Mouse (Mus musculus) midbrain, embryonic 16.5 days (tissue): Measurements from ENCODE around the gene Aloxe3. TPM values are rescaled to one million over a fixed set of nuclear protein-coding genes. Genes with fewer than 3 reads are reported as not detected.

Experiments used
- ATAC-seq: fragments of 200-750 bp; cut with Nextera tagmentation; 2 replicates; pipeline ENCODE4 v1.8.0; 2017; ENCODE audit warnings: moderate TSS enrichment
- H3K27ac ChIP-seq: fragments of 300-500 bp; sonication (generic); 2 replicates; pipeline ENCODE4 v1.5.1; 2014; ENCODE audit warnings: mild to moderate bottlenecking, low read length, mixed read lengths
- H3K27me3 ChIP-seq: fragments of 300-500 bp; sonication (generic); 2 replicates; pipeline ENCODE4 v1.6.1; 2014; ENCODE audit warnings: low read depth, low read length, mixed read lengths; ENCODE audit not compliant: control insufficient read depth, insufficient read depth
- H3K36me3 ChIP-seq: fragments of 300-500 bp; sonication (generic); 2 replicates; pipeline ENCODE4 v1.6.1; 2014; ENCODE audit warnings: mild to moderate bottlenecking, low read length, moderate library complexity, mixed read lengths; ENCODE audit not compliant: control insufficient read depth, insufficient read depth
- H3K4me1 ChIP-seq: fragments of 300-500 bp; sonication (generic); 2 replicates; pipeline ENCODE4 v1.6.1; 2014; ENCODE audit warnings: mild to moderate bottlenecking, low read length, mixed read lengths; ENCODE audit not compliant: control insufficient read depth, insufficient read depth
- H3K4me2 ChIP-seq: fragments of 300-500 bp; sonication (generic); 2 replicates; pipeline ENCODE4 v1.6.1; 2014; ENCODE audit warnings: mild to moderate bottlenecking, low read length, mixed read lengths
- H3K4me3 ChIP-seq: fragments of 300-500 bp; sonication (generic); 2 replicates; pipeline ENCODE4 v1.5.1; 2014; ENCODE audit warnings: low read depth, mild to moderate bottlenecking, low read length, moderate library complexity, mixed read lengths
- H3K9ac ChIP-seq: fragments of 300-500 bp; sonication (generic); 2 replicates; pipeline ENCODE4 v1.6.1; 2014; ENCODE audit warnings: low read depth, low read length, mixed read lengths
- H3K9me3 ChIP-seq: fragments of 300-500 bp; sonication (generic); replicated peaks from 2 replicates; pipeline ENCODE4 v1.6.1; 2014; ENCODE audit warnings: mild to moderate bottlenecking, low read length, mixed read lengths; ENCODE audit not compliant: control insufficient read depth, poor library complexity, severe bottlenecking
- WGBS: fragments of 180-500 bp; shearing (Covaris S2); extraction: QIAGEN DNeasy Blood & Tissue Kit; methylation state at CpG from one replicate; pipeline ENCODE4 v1.1.7; 2014; 5-methylcytosine and 5-hydroxymethylcytosine counted together
- polyA plus RNA-seq: library from polyadenylated mRNA; unstranded; fragments of >200 nt; fragmentation: Nextera tagmentation; extraction: Ambion mirVana; gene quantifications from 2 replicates; pipeline ENCODE4 v1.2.1, GENCODE M21; 2015

The Aloxe3 gene
- polyA plus RNA-seq, 1 experiment from 2014 or later, result 11.5 TPM

DNA sequence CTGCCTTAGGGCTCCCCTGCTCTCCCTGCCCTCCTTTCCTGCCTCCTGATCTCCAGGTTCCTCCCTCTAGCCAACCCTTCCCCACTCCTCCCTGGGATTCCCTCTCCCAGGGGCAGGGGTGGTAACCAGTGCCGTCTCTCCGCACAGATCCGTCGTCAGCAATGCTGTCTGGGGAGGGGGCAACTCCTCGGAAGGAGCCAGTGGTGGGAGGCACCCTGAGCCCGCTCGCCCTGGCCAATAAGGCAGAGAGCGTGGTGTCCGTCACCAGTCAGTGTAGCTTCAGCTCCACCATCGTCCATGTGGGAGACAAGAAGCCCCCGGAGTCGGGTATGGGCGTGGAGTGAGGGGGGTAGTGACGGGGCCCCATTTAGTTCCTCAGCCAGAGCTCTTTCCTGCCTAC, 21.2 kb upstream of the Aloxe3 start:
- no peaks in the 10 kb centered on the region for H3K9me3 ChIP-seq
- H3K4me3 ChIP-seq, result no peak overlapping the region
- H3K4me2 ChIP-seq, result no peak overlapping the region
- H3K27me3 ChIP-seq, result no peaks in the 10 kb centered on the region
- H3K9ac ChIP-seq, result no peak overlapping the region
- peaks cover 11% of the 10 kb centered on the region for H3K4me1 ChIP-seq
- ATAC-seq, result no peak
- no peak overlapping the region for H3K27ac ChIP-seq
- WGBS, result 91% methylated on average over 14 of the region's 14 CpGs
- H3K36me3 ChIP-seq, result peaks cover 47% of the 10 kb centered on the region

GRCm38 (mm10) chr11:69105227-69105626, 20.5 kb upstream of the Aloxe3 start:
- peaks cover 47% of the 10 kb centered on the region for H3K36me3 ChIP-seq
- H3K9me3 ChIP-seq, result no peaks in the 10 kb centered on the region
- peaks cover 7% of the 10 kb centered on the region for H3K4me1 ChIP-seq
- H3K27me3 ChIP-seq, result no peaks in the 10 kb centered on the region
- H3K27ac ChIP-seq, result no peak overlapping the region
- 84% methylated on average over 6 of the region's 6 CpGs for WGBS
- no peak overlapping the region for H3K4me2 ChIP-seq
- no peak overlapping the region for H3K4me3 ChIP-seq
- ATAC-seq, result no peak
- no peak overlapping the region for H3K9ac ChIP-seq

- Histone ChIP-seq H3K4me2 (no peak overlapping the region), H3K9me3 (no peaks in the 10 kb centered on the region), H3K27ac (no peak overlapping the region), H3K4me1 (peaks cover 1% of the 10 kb centered on the region; the same call in 1 of the 2 replicates), H3K9ac (0 out of 2 replicates have a peak overlapping the region, but pooled peaks have one; percentile 26), H3K4me3 (no peak overlapping the region), H3K27me3 (no peaks in the 10 kb centered on the region), H3K36me3 (peaks cover 47% of the 10 kb centered on the region)
- 86% methylated on average over 2 of the region's 2 CpGs for WGBS
- ATAC-seq, result no peak
Observed at GRCm38 (mm10) chr11:69105796-69106195, 19.9 kb upstream of the Aloxe3 start.

DNA sequence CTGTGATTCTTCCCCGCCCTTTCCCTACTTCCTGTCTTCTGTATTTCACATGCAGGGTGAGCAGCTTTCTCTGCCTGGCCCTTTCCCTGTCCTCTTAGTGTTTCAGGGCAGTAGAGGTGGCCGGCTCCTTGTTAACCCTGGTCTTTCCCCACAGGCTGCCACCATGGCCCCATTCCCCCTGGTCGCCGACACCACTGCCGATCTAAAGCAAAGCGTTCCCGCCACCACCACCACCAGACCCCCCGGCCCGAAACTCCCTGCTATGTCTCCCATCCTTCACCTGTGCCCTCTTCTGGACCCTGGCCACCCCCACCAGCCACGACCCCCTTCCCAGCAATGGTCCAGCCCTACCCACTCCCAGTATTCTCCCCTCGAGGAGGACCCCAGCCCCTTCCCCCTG, 19.4 kb upstream of the Aloxe3 start:
- 92% methylated on average over 11 of the region's 11 CpGs for WGBS
- H3K36me3 ChIP-seq, result peaks cover 45% of the 10 kb centered on the region

DNA sequence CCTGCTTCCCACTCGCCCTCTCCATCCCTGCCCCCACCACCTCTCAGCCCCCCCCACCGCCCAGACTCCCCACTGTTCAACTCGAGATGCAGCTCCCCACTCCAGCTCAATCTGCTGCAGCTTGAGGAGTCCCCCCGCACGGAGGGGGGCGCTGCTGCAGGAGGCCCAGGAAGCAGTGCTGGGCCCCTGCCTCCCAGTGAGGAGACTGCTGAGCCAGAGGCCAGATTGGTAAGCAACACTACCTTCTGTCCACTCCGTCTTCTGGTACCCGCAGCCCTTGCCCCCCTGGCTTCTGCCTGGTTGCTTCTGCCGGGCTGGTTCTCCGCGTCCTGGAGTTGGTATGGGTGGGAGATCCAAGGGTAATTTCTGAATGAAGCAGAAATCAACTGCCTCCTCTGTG, 18.9 kb upstream of the Aloxe3 start:
- Histone ChIP-seq H3K36me3 (peaks cover 42% of the 10 kb centered on the region), H3K9ac (no peak overlapping the region), H3K9me3 (no peaks in the 10 kb centered on the region), H3K4me2 (no peak overlapping the region), H3K4me1 (0 out of 2 replicates have a peak, but pooled peaks cover 2% of the 10 kb centered on the region), H3K27me3 (no peaks in the 10 kb centered on the region), H3K4me3 (no peak overlapping the region), H3K27ac (no peak overlapping the region)
- WGBS, result 88% methylated on average over 10 of the region's 11 CpGs
- ATAC-seq, result no peak

More for the DNA sequence above, 19.4 kb upstream of the Aloxe3 start:
- H3K4me1 ChIP-seq, result 0 out of 2 replicates have a peak, but pooled peaks cover 2% of the 10 kb centered on the region
- H3K9ac ChIP-seq, result no peak overlapping the region
- H3K9me3 ChIP-seq, result no peaks in the 10 kb centered on the region
- no peak overlapping the region for H3K4me2 ChIP-seq
- no peak for ATAC-seq
- H3K4me3 ChIP-seq, result no peak overlapping the region
- H3K27me3 ChIP-seq, result no peaks in the 10 kb centered on the region
- no peak overlapping the region for H3K27ac ChIP-seq

DNA sequence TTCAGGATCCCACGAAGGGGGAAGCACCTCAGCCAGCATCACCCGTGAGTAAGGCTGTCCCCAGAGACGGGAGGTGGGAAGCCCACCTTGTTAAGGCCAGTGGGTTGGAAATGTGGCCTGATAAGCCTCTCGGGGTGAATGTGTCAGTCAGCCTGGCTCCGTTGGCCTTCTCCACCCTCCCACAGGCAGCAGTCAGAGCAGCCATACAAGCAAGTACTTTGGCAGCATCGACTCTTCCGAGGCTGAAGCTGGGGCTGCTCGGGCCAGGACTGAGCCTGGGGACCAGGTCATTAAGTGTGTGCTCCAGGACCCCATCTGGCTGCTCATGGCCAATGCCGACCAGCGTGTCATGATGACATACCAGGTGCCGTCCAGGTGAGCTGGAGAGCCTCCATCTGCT, 18.0 kb upstream of the Aloxe3 start:
- H3K9me3 ChIP-seq, result no peaks in the 10 kb centered on the region
- H3K36me3 ChIP-seq, result peaks cover 35% of the 10 kb centered on the region
- WGBS, result 94% methylated on average over 11 of the region's 11 CpGs
- ATAC-seq, result no peak
- no peak overlapping the region for H3K4me3 ChIP-seq
- 0 out of 2 replicates have a peak, but pooled peaks cover 2% of the 10 kb centered on the region for H3K4me1 ChIP-seq
- no peak overlapping the region for H3K9ac ChIP-seq
- H3K4me2 ChIP-seq, result no peak overlapping the region
- H3K27me3 ChIP-seq, result no peaks in the 10 kb centered on the region
- no peak overlapping the region for H3K27ac ChIP-seq

GRCm38 (mm10) chr11:69108223-69108622, 17.5 kb upstream of the Aloxe3 start:
- Histone ChIP-seq H3K27me3 (no peaks in the 10 kb centered on the region), H3K9ac (no peak overlapping the region), H3K4me1 (0 out of 2 replicates have a peak, but pooled peaks cover 2% of the 10 kb centered on the region), H3K4me2 (no peak overlapping the region), H3K9me3 (no peaks in the 10 kb centered on the region), H3K36me3 (peaks cover 29% of the 10 kb centered on the region), H3K4me3 (no peak overlapping the region), H3K27ac (no peak overlapping the region)
- ATAC-seq, result no peak
- WGBS, result 94% methylated on average over 9 of the region's 9 CpGs

DNA sequence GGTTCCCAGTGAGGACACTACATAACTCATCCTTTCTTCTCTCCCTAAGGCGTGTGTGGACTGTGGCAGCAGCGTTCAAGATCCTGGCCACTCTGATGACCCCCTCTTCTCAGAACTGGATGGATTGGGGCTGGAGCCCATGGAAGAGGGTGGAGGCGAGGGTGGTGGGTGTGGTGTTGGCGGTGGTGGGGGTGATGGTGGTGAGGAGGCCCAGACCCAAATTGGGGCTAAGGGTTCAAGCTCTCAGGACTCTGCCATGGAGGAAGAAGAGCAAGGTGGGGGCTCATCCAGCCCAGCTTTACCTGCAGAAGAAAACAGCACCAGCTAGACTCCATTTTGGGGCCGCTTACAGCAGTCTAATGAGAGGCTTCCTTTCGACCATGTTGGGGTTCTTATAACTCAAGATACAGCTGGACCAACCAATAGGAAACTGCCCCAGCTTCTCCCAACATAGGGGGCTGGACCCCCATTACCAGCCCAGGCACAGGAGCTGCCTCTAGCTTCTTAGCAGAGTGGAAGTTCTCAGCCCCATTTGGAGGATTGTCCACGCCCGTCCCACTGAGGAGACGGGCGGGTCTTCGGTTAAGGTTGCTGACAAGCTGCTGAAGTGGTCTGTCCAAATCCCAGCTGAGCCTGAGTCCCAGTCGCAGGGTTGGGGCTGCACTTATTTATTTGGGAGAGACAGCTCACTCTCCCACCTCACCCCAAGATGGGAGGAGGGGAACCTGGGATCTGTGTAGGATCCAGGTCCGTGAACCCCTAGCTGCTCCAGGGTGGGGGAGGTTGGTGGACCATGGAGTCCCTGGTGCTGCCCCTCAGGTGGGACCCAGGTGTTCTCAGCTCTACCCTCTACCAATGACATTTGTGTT, 16.4 kb upstream of the Aloxe3 start:
- Histone ChIP-seq H3K27ac (no peak overlapping the region), H3K4me2 (no peak overlapping the region), H3K27me3 (no peaks in the 10 kb centered on the region), H3K36me3 (peaks cover 20% of the 10 kb centered on the region), H3K4me1 (0 out of 2 replicates have a peak, but pooled peaks cover 2% of the 10 kb centered on the region), H3K4me3 (no peak overlapping the region), H3K9me3 (no peaks in the 10 kb centered on the region), H3K9ac (no peak overlapping the region)
- ATAC-seq, result no peak
- 84% methylated on average over 13 of the region's 13 CpGs for WGBS
